25 mouse cellular contexts compared by ENCODE assay signal in the genomic region with DNA sequence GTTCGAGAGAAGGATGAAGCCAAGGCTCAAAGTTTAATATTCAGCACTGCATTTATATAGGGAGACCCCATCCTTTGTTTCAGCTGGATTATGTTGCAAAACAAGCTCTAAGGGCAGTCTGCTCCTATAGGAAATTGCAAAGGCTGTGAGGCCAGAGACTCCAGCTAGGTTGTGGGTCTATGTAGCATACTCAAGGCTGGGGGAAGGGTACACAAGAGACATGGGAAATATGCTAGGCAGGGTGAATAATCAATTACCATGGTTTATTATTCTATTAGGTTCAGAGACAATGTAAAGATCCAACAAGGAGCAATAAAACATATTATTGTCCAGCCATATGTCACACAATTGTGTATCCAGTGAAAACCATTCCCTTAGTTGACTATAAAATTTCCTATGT. TPM values are rescaled to one million over a fixed set of nuclear protein-coding genes. Genes with fewer than 3 reads are reported as not detected.
A peak's percentile ranks its signal among the peaks of the same experiment; 100 is the strongest.
DNase-seq lines count a peak whose midpoint lies in the region; ATAC-seq lines count a peak whose summit lies in the region.
"Had no signal": no experiment of that assay in that cellular context is flagged by ENCODE, and none has a peak within 500 bp of the region (broad histone marks: within the 10 kb centered on the region; RNA-seq: fewer than 3 reads in every experiment).

No protein-coding gene starts in this region.

- H3K4me3 ChIP-seq in hindbrain, embryonic 12.5 days = no peak overlapping the region
- H3K4me3 ChIP-seq in hindbrain, embryonic 16.5 days (ENCODE audit: low read length) = no peak overlapping the region
- no peak overlapping the region for H3K4me3 ChIP-seq in neural tube, embryonic 12.5 days
- no peak overlapping the region for H3K4me3 ChIP-seq in neural tube, embryonic 15.5 days (replicated peaks)
- H3K4me3 ChIP-seq: forebrain, embryonic 10.5 days; forebrain, embryonic 13.5 days; heart, adult 2 months; heart, embryonic 10.5 days; heart, embryonic 13.5 days; hindbrain, embryonic 13.5 days had no signal

- no peaks in the 10 kb centered on the region for H3K36me3 ChIP-seq in hindbrain, embryonic 12.5 days
- H3K36me3 ChIP-seq in hindbrain, embryonic 16.5 days (ENCODE audit: control insufficient read depth, insufficient read depth, low read length) = no peaks in the 10 kb centered on the region
- no peaks in the 10 kb centered on the region for H3K36me3 ChIP-seq in neural tube, embryonic 12.5 days
- H3K36me3 ChIP-seq in neural tube, embryonic 15.5 days = no peaks in the 10 kb centered on the region
- H3K36me3 ChIP-seq: forebrain, embryonic 10.5 days; heart, embryonic 10.5 days; heart, embryonic 13.5 days; hindbrain, embryonic 13.5 days had no signal

- H3K9ac ChIP-seq in hindbrain, embryonic 12.5 days = no peak overlapping the region
- no peak overlapping the region for H3K9ac ChIP-seq in hindbrain, embryonic 16.5 days (ENCODE audit: low read depth, low read length)
- no peak overlapping the region for H3K9ac ChIP-seq in neural tube, embryonic 12.5 days
- H3K9ac ChIP-seq in neural tube, embryonic 15.5 days (replicated peaks) = no peak overlapping the region
- H3K9ac ChIP-seq: forebrain, embryonic 13.5 days; heart, embryonic 13.5 days; hindbrain, embryonic 13.5 days had no signal

- no peaks in the 10 kb centered on the region for H3K9me3 ChIP-seq in hindbrain, embryonic 12.5 days (replicated peaks)
- H3K9me3 ChIP-seq in hindbrain, embryonic 16.5 days (ENCODE audit: control insufficient read depth, low read length) = no peaks in the 10 kb centered on the region
- no peaks in the 10 kb centered on the region for H3K9me3 ChIP-seq in neural tube, embryonic 12.5 days
- H3K9me3 ChIP-seq in neural tube, embryonic 15.5 days (replicated peaks) = no peaks in the 10 kb centered on the region
- H3K9me3 ChIP-seq: forebrain, embryonic 10.5 days; forebrain, embryonic 13.5 days; heart, embryonic 10.5 days; heart, embryonic 13.5 days; hindbrain, embryonic 13.5 days had no signal

- ATAC-seq in hindbrain, embryonic 12.5 days (ENCODE audit: low FRiP score) = peak; percentile 46; the same call in 1 of the 2 replicates
- no peak for ATAC-seq in hindbrain, embryonic 16.5 days
- peak; percentile 68; the same call in 1 of the 2 replicates for ATAC-seq in neural tube, embryonic 12.5 days (ENCODE audit: low FRiP score, low read depth)
- ATAC-seq in neural tube, embryonic 15.5 days (ENCODE audit: low FRiP score) = no peak
- ATAC-seq: activated CD4-positive, CD25-positive, alpha-beta regulatory T cell, adult 4 months; forebrain, embryonic 13.5 days; forebrain, embryonic 16.5 days had no signal

- peaks cover 8% of the 10 kb centered on the region; the same call in 1 of the 2 replicates for H3K4me1 ChIP-seq in hindbrain, embryonic 12.5 days
- no peaks in the 10 kb centered on the region for H3K4me1 ChIP-seq in hindbrain, embryonic 16.5 days (ENCODE audit: control insufficient read depth, insufficient read depth, low read depth, low read length)
- H3K4me1 ChIP-seq in neural tube, embryonic 12.5 days = peaks cover 11% of the 10 kb centered on the region
- peaks cover 6% of the 10 kb centered on the region; the same call in 1 of the 2 replicates for H3K4me1 ChIP-seq in neural tube, embryonic 15.5 days

- WGBS in hindbrain, embryonic 12.5 days = 82% methylated on average over 1 of the region's 1 CpGs
- 76% methylated on average over 1 of the region's 1 CpGs for WGBS in hindbrain, embryonic 16.5 days
- WGBS in neural tube, embryonic 12.5 days = 68% methylated on average over 1 of the region's 1 CpGs
- 66% methylated on average over 1 of the region's 1 CpGs for WGBS in neural tube, embryonic 15.5 days

- H3K4me2 ChIP-seq in hindbrain, embryonic 12.5 days (replicated peaks) = no peak overlapping the region
- H3K4me2 ChIP-seq in hindbrain, embryonic 16.5 days (ENCODE audit: low read length) = no peak overlapping the region
- no peak overlapping the region for H3K4me2 ChIP-seq in neural tube, embryonic 12.5 days (replicated peaks)
- no peak overlapping the region for H3K4me2 ChIP-seq in neural tube, embryonic 15.5 days
- H3K4me2 ChIP-seq: forebrain, embryonic 13.5 days; heart, embryonic 13.5 days; hindbrain, embryonic 13.5 days had no signal

- peak; percentile 31 for DNase-seq in embryo, embryonic 10.5 days (ENCODE audit: low spot score)
- no peak for DNase-seq in embryo, embryonic 10 days (ENCODE audit: low spot score)
- no peak for DNase-seq in urinary bladder, postnatal 14 days (ENCODE audit: low spot score)
- DNase-seq: adrenal gland, adult 8-10 months; adrenal gland, postnatal 25 days; cerebellum, adult 11-12 months; cerebellum, adult 8-10 months; cerebellum, postnatal 10 days; cerebellum, postnatal 36 days; gastrocnemius, postnatal 10 days; gastrocnemius, postnatal 36 days; heart, adult 2 months; heart, postnatal 14 days; heart, postnatal 4 days had no signal

- no peaks in the 10 kb centered on the region for H3K27me3 ChIP-seq in hindbrain, embryonic 12.5 days
- H3K27me3 ChIP-seq in hindbrain, embryonic 16.5 days (replicated peaks; ENCODE audit: control insufficient read depth, insufficient read depth, low read length) = no peaks in the 10 kb centered on the region
- H3K27me3 ChIP-seq in neural tube, embryonic 12.5 days (replicated peaks) = no peaks in the 10 kb centered on the region
- no peaks in the 10 kb centered on the region for H3K27me3 ChIP-seq in neural tube, embryonic 15.5 days (replicated peaks)
- H3K27me3 ChIP-seq: forebrain, embryonic 13.5 days; heart, embryonic 13.5 days had no signal

- H3K27ac ChIP-seq in hindbrain, embryonic 12.5 days = no peak overlapping the region
- H3K27ac ChIP-seq in hindbrain, embryonic 16.5 days (ENCODE audit: low read depth, low read length) = no peak overlapping the region
- no peak overlapping the region for H3K27ac ChIP-seq in neural tube, embryonic 12.5 days
- no peak overlapping the region for H3K27ac ChIP-seq in neural tube, embryonic 15.5 days (replicated peaks)
- H3K27ac ChIP-seq: forebrain, embryonic 10.5 days; forebrain, embryonic 13.5 days; heart, adult 2 months; heart, embryonic 10.5 days; heart, embryonic 13.5 days; hindbrain, embryonic 13.5 days had no signal

RNA-seq across cellular contexts. Expression of gene Slc1a1, which starts 57.0 kb away (rescaled TPM):
- 5.9 and 7.8 TPM in 2 replicates for polyA plus RNA-seq in hindbrain, embryonic 12.5 days (2016; fragmentation: Nextera tagmentation; extraction: Ambion mirVana)
- polyA plus RNA-seq in hindbrain, embryonic 16.5 days (2015; fragmentation: Nextera tagmentation; extraction: Ambion mirVana) = 48.0 and 53.7 TPM in 2 replicates
- 11.4 and 12.0 TPM in 2 replicates for polyA plus RNA-seq in neural tube, embryonic 12.5 days (2016; fragmentation: Nextera tagmentation; extraction: Ambion mirVana)
- 49.5 and 57.3 TPM in 2 replicates for polyA plus RNA-seq in neural tube, embryonic 15.5 days (2015; fragmentation: Nextera tagmentation; extraction: Ambion mirVana)
- polyA plus RNA-seq: activated CD4-positive, CD25-positive, alpha-beta regulatory T cell, adult 4 months had no signal

Comparison
In these comparisons a context has a peak if more than half of its experiments do, and no peak if none do; other contexts are left out.
1. ATAC-seq: peak in hindbrain, embryonic 12.5 days (single experiment) and neural tube, embryonic 12.5 days (single experiment); none in hindbrain, embryonic 16.5 days (single experiment) and neural tube, embryonic 15.5 days (single experiment).